Mouse (Mus musculus): Measurements from ENCODE around the gene Acoxl.

GRCm38 (mm10) chr2:128134474-128134873 is 295.8 kb downstream of the Acoxl start:
- TF ChIP-seq POLR2A (IDR thresholded peaks at IDR 0.05; ENCODE audit: low read depth, low read length) (no peak), CTCF (conservative IDR thresholded peaks at IDR 0.05; ENCODE audit: insufficient read depth, insufficient read length, low read depth, low read length) (no peak)
